In the genomic region with DNA sequence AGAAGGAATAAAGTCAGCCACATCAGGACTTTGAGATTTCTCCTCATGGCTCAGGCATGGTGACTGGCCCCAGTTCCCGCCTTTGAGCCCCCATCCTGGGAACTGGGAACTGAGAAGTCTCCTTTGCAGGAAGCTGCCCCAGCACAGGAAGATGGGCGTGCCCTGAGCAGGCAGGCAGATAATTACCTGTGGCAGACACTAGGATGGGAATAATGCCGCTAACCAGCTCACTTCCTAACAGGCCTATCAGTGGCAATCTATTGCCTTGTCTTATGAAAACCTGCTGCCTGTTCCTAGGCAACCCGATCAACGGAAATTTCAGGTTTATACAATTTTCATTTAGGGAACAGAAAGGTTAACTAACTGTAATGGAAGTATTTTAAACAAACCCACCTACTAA, we compare ENCODE assay signal across 16 mouse cellular contexts.
DNase-seq lines count a peak whose midpoint lies in the region; ATAC-seq lines count a peak whose summit lies in the region.
"Had no signal": no experiment of that assay in that cellular context is flagged by ENCODE, and none has a peak within 500 bp of the region (broad histone marks: within the 10 kb centered on the region; RNA-seq: fewer than 3 reads in every experiment).

No protein-coding gene starts in this region.

- H3K9ac ChIP-seq in forebrain, embryonic 12.5 days, result no peak overlapping the region
- no peak overlapping the region for H3K9ac ChIP-seq in forebrain, embryonic 13.5 days
- no peak overlapping the region for H3K9ac ChIP-seq in hindbrain, embryonic 13.5 days
- no peak overlapping the region for H3K9ac ChIP-seq in hindbrain, embryonic 12.5 days
- H3K9ac ChIP-seq in hindbrain, embryonic 16.5 days (ENCODE audit: low read depth, low read length), result no peak overlapping the region
- no peak overlapping the region for H3K9ac ChIP-seq in midbrain, embryonic 15.5 days
- H3K9ac ChIP-seq: limb, embryonic 13.5 days; liver, embryonic 14.5 days had no signal

- 83% methylated on average over 5 of the region's 5 CpGs for WGBS in forebrain, embryonic 12.5 days
- WGBS in forebrain, embryonic 13.5 days, result 74% methylated on average over 5 of the region's 5 CpGs
- 64% methylated on average over 5 of the region's 5 CpGs for WGBS in hindbrain, embryonic 13.5 days
- whole genome bisulfite sequencing in hindbrain, embryonic 12.5 days, result 67% methylated on average over 5 of the region's 5 CpGs
- 71% methylated on average over 5 of the region's 5 CpGs for WGBS in hindbrain, embryonic 16.5 days
- 67% methylated on average over 5 of the region's 5 CpGs for WGBS in midbrain, embryonic 15.5 days

- peaks cover 12% of the 10 kb centered on the region; the same call in 1 of the 2 replicates for H3K36me3 ChIP-seq in forebrain, embryonic 12.5 days (replicated peaks)
- 0 out of 2 replicates have a peak, but pooled peaks cover 3% of the 10 kb centered on the region for H3K36me3 ChIP-seq in forebrain, embryonic 13.5 days (ENCODE audit: poor library complexity, severe bottlenecking)
- no peaks in the 10 kb centered on the region; the same call in 1 of the 2 replicates for H3K36me3 ChIP-seq in hindbrain, embryonic 13.5 days
- peaks cover 3% of the 10 kb centered on the region; the same call in 1 of the 2 replicates for H3K36me3 ChIP-seq in hindbrain, embryonic 12.5 days
- no peaks in the 10 kb centered on the region for H3K36me3 ChIP-seq in hindbrain, embryonic 16.5 days (ENCODE audit: control insufficient read depth, insufficient read depth, low read length)
- no peaks in the 10 kb centered on the region for H3K36me3 ChIP-seq in midbrain, embryonic 15.5 days (replicated peaks)

- no peak for DNase-seq in Muller cell, postnatal 12 days (ENCODE audit: inconsistent ontology term)
- no peak for DNase-seq in thymus, adult 18-20 months
- DNase-seq: adrenal gland, adult 8-10 months; cerebellum, adult 11-12 months; cerebellum, postnatal 36 days had no signal

- H3K9me3 ChIP-seq in forebrain, embryonic 12.5 days, result no peaks in the 10 kb centered on the region
- no peaks in the 10 kb centered on the region for H3K9me3 ChIP-seq in forebrain, embryonic 13.5 days (replicated peaks)
- no peaks in the 10 kb centered on the region for H3K9me3 ChIP-seq in hindbrain, embryonic 13.5 days
- no peaks in the 10 kb centered on the region for H3K9me3 ChIP-seq in hindbrain, embryonic 12.5 days (replicated peaks)
- H3K9me3 ChIP-seq in hindbrain, embryonic 16.5 days (ENCODE audit: control insufficient read depth, low read length), result no peaks in the 10 kb centered on the region
- H3K9me3 ChIP-seq in midbrain, embryonic 15.5 days, result no peaks in the 10 kb centered on the region
- H3K9me3 ChIP-seq: limb, embryonic 13.5 days had no signal

- no peak overlapping the region for H3K4me3 ChIP-seq in forebrain, embryonic 12.5 days (replicated peaks)
- H3K4me3 ChIP-seq in forebrain, embryonic 13.5 days, result no peak overlapping the region
- no peak overlapping the region for H3K4me3 ChIP-seq in hindbrain, embryonic 13.5 days
- H3K4me3 ChIP-seq in hindbrain, embryonic 12.5 days, result no peak overlapping the region
- no peak overlapping the region for H3K4me3 ChIP-seq in hindbrain, embryonic 16.5 days (ENCODE audit: low read length)
- no peak overlapping the region for H3K4me3 ChIP-seq in midbrain, embryonic 15.5 days
- H3K4me3 ChIP-seq: limb, embryonic 13.5 days; myocyte had no signal

- no peak for ATAC-seq in forebrain, embryonic 12.5 days (ENCODE audit: low FRiP score)
- no peak for ATAC-seq in forebrain, embryonic 13.5 days
- no peak for ATAC-seq in hindbrain, embryonic 13.5 days (ENCODE audit: low FRiP score)
- ATAC-seq in hindbrain, embryonic 12.5 days (ENCODE audit: low FRiP score), result no peak
- no peak for ATAC-seq in hindbrain, embryonic 16.5 days
- ATAC-seq in midbrain, embryonic 15.5 days (replicated peaks), result no peak
- ATAC-seq: inflammation-experienced regulatory T-cells, adult 6 months had no signal

- no peaks in the 10 kb centered on the region for H3K27me3 ChIP-seq in forebrain, embryonic 12.5 days
- no peaks in the 10 kb centered on the region for H3K27me3 ChIP-seq in forebrain, embryonic 13.5 days
- no peaks in the 10 kb centered on the region for H3K27me3 ChIP-seq in hindbrain, embryonic 13.5 days
- no peaks in the 10 kb centered on the region for H3K27me3 ChIP-seq in hindbrain, embryonic 12.5 days
- no peaks in the 10 kb centered on the region for H3K27me3 ChIP-seq in hindbrain, embryonic 16.5 days (replicated peaks; ENCODE audit: control insufficient read depth, insufficient read depth, low read length)
- no peaks in the 10 kb centered on the region for H3K27me3 ChIP-seq in midbrain, embryonic 15.5 days (replicated peaks)
- H3K27me3 ChIP-seq: limb, embryonic 13.5 days had no signal

- H3K4me1 ChIP-seq in forebrain, embryonic 12.5 days, result peaks cover 77% of the 10 kb centered on the region
- H3K4me1 ChIP-seq in forebrain, embryonic 13.5 days, result peaks cover 68% of the 10 kb centered on the region
- peaks cover 80% of the 10 kb centered on the region for H3K4me1 ChIP-seq in hindbrain, embryonic 13.5 days (replicated peaks)
- H3K4me1 ChIP-seq in hindbrain, embryonic 12.5 days, result peaks cover 84% of the 10 kb centered on the region
- H3K4me1 ChIP-seq in hindbrain, embryonic 16.5 days (ENCODE audit: control insufficient read depth, insufficient read depth, low read depth, low read length), result peaks cover 52% of the 10 kb centered on the region
- peaks cover 66% of the 10 kb centered on the region for H3K4me1 ChIP-seq in midbrain, embryonic 15.5 days

- H3K4me2 ChIP-seq in forebrain, embryonic 12.5 days, result no peak overlapping the region
- H3K4me2 ChIP-seq in forebrain, embryonic 13.5 days, result no peak overlapping the region
- no peak overlapping the region for H3K4me2 ChIP-seq in hindbrain, embryonic 13.5 days
- no peak overlapping the region for H3K4me2 ChIP-seq in hindbrain, embryonic 12.5 days (replicated peaks)
- H3K4me2 ChIP-seq in hindbrain, embryonic 16.5 days (ENCODE audit: low read length), result no peak overlapping the region
- H3K4me2 ChIP-seq in midbrain, embryonic 15.5 days, result no peak overlapping the region
- H3K4me2 ChIP-seq: limb, embryonic 13.5 days had no signal

- H3K27ac ChIP-seq in forebrain, embryonic 12.5 days, result 0 out of 2 replicates have a peak overlapping the region, but pooled peaks have one; percentile 13
- H3K27ac ChIP-seq in forebrain, embryonic 13.5 days, result no peak overlapping the region
- H3K27ac ChIP-seq in hindbrain, embryonic 13.5 days, result peak overlapping the region; percentile 72; the same call in 1 of the 2 replicates
- H3K27ac ChIP-seq in hindbrain, embryonic 12.5 days, result no peak overlapping the region; the same call in 1 of the 2 replicates
- peak overlapping the region; percentile 57; the same call in 1 of the 2 replicates for H3K27ac ChIP-seq in hindbrain, embryonic 16.5 days (ENCODE audit: low read depth, low read length)
- H3K27ac ChIP-seq in midbrain, embryonic 15.5 days, result peak overlapping the region; percentile 7; the same call in 1 of the 2 replicates
- H3K27ac ChIP-seq: kidney, postnatal 0 days; limb, embryonic 13.5 days; liver, embryonic 14.5 days had no signal

Comparison
In these comparisons a context has a peak if more than half of its experiments do, and no peak if none do; other contexts are left out.
1. H3K27ac ChIP-seq: peak in forebrain, embryonic 12.5 days (single experiment), hindbrain, embryonic 13.5 days (single experiment), hindbrain, embryonic 16.5 days (single experiment) and midbrain, embryonic 15.5 days (single experiment); none in forebrain, embryonic 13.5 days (single experiment) and hindbrain, embryonic 12.5 days (single experiment).